Mouse (Mus musculus) neural tube, embryonic 14.5 days (tissue): ENCODE measurements around the gene Polr2l. TPM values are rescaled to one million over a fixed set of nuclear protein-coding genes. Genes with fewer than 3 reads are reported as not detected.

Experiments
- ATAC-seq: fragments of 200-750 bp; cut with Nextera tagmentation; 2 replicates; pipeline ENCODE4 v1.8.0; 2017; ENCODE audit warnings: low read depth, mild to moderate bottlenecking, moderate TSS enrichment, moderate library complexity
- H3K27ac ChIP-seq: fragments of 300-500 bp; sonication (generic); 2 replicates; pipeline ENCODE4 v1.5.1; 2014; ENCODE audit warnings: low read depth, mild to moderate bottlenecking, control low read depth, low read length, moderate library complexity, mixed read lengths
- H3K27me3 ChIP-seq: fragments of 300-500 bp; sonication (generic); 2 replicates; pipeline ENCODE4 v1.6.1; 2014; ENCODE audit warnings: low read length; ENCODE audit not compliant: control insufficient read depth, insufficient read depth
- H3K36me3 ChIP-seq: fragments of 300-500 bp; sonication (generic); 2 replicates; pipeline ENCODE4 v1.6.1; 2014; ENCODE audit warnings: low read length, mixed read lengths; ENCODE audit not compliant: control insufficient read depth, insufficient read depth
- H3K4me1 ChIP-seq: fragments of 300-500 bp; sonication (generic); 2 replicates; pipeline ENCODE4 v1.6.1; 2014; ENCODE audit warnings: low read length; ENCODE audit not compliant: control insufficient read depth, insufficient read depth
- H3K4me2 ChIP-seq: fragments of 300-500 bp; sonication (generic); 2 replicates; pipeline ENCODE4 v1.6.1; 2014; ENCODE audit warnings: mild to moderate bottlenecking, low read depth, low read length, control low read depth
- H3K4me3 ChIP-seq: fragments of 300-500 bp; sonication (generic); 2 replicates; pipeline ENCODE4 v1.5.1; 2014; ENCODE audit warnings: low read depth, low read length, control low read depth, mixed read lengths
- H3K9ac ChIP-seq: fragments of 300-500 bp; sonication (generic); replicated peaks from 2 replicates; pipeline ENCODE4 v1.6.1; 2014; ENCODE audit warnings: low read depth, mild to moderate bottlenecking, control low read depth, low read length, mixed read lengths
- H3K9me3 ChIP-seq: fragments of 300-500 bp; sonication (generic); 2 replicates; pipeline ENCODE4 v1.6.1; 2016; ENCODE audit warnings: low read length; ENCODE audit not compliant: control insufficient read depth
- WGBS: fragments of 180-500 bp; shearing (Covaris S2); extraction: QIAGEN DNeasy Blood & Tissue Kit; methylation state at CpG from one replicate; pipeline ENCODE4 v1.1.7; 2014; 5-methylcytosine and 5-hydroxymethylcytosine counted together
- polyA plus RNA-seq: library from polyadenylated mRNA; unstranded; fragments of >200 nt; fragmentation: Nextera tagmentation; extraction: Ambion mirVana; gene quantifications from 2 replicates; pipeline ENCODE4 v1.2.1, GENCODE M21; 2014

Gene Polr2l
- polyA plus RNA-seq, 1 experiment from 2014 or later: 87.3 TPM

DNA sequence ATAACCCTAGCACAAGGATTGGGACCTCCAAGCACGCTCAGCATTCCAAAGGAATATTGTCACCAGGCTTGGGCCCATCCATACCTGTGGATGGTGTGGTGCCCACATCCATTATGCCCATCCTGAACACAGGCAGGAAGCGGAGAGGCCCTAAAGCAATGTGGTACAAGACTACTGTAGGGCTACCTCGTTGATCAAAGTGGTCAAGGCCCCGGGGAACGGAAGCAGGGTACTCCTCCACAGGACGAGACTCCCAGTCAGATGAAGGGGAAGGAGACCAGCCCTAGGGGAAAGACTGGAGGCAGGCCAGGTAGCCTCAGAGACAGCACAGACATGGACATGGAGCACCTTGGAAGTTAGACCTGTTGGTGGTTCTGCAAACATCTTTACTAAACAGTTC lies 2.2 kb downstream of the Polr2l start:
- Histone ChIP-seq H3K4me1 (peaks cover 33% of the 10 kb centered on the region), H3K9ac (no peak overlapping the region), H3K36me3 (peaks cover 17% of the 10 kb centered on the region), H3K27ac (no peak overlapping the region), H3K4me3 (no peak overlapping the region), H3K9me3 (no peaks in the 10 kb centered on the region), H3K27me3 (no peaks in the 10 kb centered on the region), H3K4me2 (no peak overlapping the region)
- no peak for ATAC-seq
- 95% methylated on average over 6 of the region's 6 CpGs for WGBS

DNA sequence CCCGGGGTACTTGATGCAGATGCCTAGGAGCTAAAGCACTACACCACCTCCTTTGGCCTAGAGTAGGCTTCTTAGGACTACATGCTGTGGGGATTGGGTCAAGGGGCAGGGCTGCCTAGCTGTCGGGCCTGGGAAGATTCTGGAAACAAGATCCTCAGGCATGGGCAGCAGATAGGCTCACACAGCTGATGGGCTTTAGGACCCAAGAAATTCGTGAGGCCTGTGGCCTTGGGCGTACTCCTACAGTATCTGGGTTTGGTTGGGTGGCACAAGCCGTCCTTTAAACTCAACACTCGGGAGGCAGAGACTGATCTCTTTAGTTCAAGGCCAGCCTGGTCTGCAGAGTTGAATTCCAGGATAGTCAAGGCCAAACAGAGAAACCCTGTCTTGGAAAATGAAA lies 2.7 kb downstream of the Polr2l start:
- WGBS: 87% methylated on average over 6 of the region's 6 CpGs
- no peaks in the 10 kb centered on the region for H3K9me3 ChIP-seq
- no peak overlapping the region for H3K27ac ChIP-seq
- H3K36me3 ChIP-seq: peaks cover 17% of the 10 kb centered on the region
- H3K4me1 ChIP-seq: peaks cover 33% of the 10 kb centered on the region
- no peak for ATAC-seq
- no peak overlapping the region for H3K4me2 ChIP-seq
- no peak overlapping the region for H3K4me3 ChIP-seq
- H3K27me3 ChIP-seq: no peaks in the 10 kb centered on the region
- no peak overlapping the region for H3K9ac ChIP-seq

DNA sequence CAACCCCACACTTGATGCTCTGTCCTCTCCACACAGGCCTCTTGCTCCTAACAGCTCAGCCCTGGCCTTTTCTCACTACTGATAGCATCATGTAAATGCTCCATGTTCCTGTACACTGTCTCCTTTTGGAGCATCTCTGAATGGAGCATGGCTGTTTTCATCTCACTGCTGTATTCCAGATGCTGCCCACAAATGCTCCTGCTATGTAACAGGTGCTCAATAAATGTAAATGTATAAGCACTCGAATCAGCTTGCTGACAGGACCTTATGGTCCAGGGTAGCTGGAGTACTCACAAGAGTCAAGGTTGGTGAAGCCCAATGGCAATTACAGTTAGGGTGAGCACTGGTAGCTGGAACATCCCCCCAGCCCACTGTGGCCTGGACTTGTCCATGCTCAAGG lies 3.7 kb downstream of the Polr2l start:
- WGBS: 88% methylated on average over 1 of the region's 1 CpGs
- no peaks in the 10 kb centered on the region for H3K27me3 ChIP-seq
- H3K4me1 ChIP-seq: peaks cover 36% of the 10 kb centered on the region
- H3K4me2 ChIP-seq: no peak overlapping the region
- H3K36me3 ChIP-seq: peaks cover 17% of the 10 kb centered on the region
- H3K4me3 ChIP-seq: no peak overlapping the region
- H3K27ac ChIP-seq: no peak overlapping the region
- no peak overlapping the region for H3K9ac ChIP-seq
- no peaks in the 10 kb centered on the region for H3K9me3 ChIP-seq
- no peak for ATAC-seq

DNA sequence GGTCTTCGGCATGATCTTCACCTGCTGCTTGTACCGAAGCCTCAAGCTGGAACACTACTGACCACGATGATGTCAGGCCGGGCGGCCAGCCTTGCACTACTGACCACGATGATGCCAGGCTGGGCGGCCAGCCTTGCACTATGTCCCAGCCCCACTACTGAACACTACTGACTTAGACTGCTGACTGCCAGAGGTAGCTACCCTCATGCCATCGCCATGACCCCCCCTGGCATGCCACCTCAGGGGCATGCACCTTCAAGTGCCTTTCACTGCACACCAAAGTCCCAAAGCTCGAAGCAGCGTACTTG lies 4.3 kb downstream of the Polr2l start:
- Histone ChIP-seq H3K4me3 (no peak overlapping the region), H3K27ac (no peak overlapping the region), H3K4me1 (peaks cover 29% of the 10 kb centered on the region), H3K27me3 (peaks cover 2% of the 10 kb centered on the region; the same call in 1 of the 2 replicates), H3K9me3 (no peaks in the 10 kb centered on the region), H3K4me2 (no peak overlapping the region), H3K36me3 (peaks cover 17% of the 10 kb centered on the region), H3K9ac (no peak overlapping the region)
- no peak for ATAC-seq
- WGBS: 98% methylated on average over 10 of the region's 10 CpGs

DNA sequence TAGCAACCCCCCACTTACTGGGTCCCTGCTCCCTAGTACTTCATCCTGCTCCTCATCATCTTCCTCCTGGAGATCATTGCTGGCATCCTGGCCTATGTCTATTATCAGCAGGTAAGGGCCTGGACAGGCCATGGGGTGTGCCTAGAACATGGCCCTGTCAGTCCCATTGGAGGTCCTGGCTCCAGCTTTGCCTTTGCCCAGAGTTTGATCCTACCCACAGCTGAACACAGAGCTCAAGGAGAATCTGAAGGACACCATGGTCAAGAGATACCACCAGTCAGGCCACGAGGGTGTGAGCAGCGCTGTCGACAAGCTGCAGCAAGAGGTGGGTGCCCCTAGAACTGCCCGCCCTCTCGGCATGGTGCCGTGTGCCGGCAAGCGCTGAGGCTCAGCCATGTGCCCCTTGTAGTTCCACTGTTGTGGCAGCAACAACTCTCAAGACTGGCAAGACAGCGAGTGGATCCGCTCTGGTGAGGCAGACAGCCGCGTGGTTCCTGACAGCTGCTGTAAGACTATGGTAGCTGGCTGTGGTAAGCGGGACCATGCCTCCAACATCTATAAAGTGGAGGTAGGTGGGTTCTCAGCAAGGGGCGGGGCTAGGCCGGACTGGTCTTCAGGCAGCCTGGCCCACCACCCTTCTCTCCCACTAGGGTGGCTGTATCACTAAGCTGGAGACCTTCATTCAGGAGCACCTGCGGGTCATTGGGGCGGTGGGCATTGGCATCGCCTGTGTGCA lies 4.9 kb downstream of the Polr2l start:
- peaks cover 29% of the 10 kb centered on the region for H3K4me1 ChIP-seq

DNA sequence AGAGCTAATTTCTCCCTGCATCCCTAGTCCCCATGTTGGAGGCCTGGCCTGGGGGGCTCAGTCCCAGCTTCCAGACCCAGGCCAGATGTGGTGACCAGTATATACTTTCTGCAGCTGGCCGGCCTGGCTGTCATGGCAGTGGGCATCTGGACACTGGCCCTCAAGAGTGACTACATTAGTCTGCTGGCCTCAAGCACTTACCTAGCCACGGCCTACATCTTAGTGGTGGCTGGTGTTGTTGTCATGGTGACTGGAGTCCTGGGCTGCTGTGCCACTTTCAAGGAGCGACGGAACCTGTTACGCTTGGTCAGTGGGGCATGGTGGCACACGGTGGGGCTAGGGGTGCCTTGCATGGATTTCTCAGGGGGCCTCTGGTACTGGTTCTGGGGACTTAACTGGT lies 5.6 kb downstream of the Polr2l start:
- H3K36me3 ChIP-seq: peaks cover 17% of the 10 kb centered on the region
- H3K9me3 ChIP-seq: no peaks in the 10 kb centered on the region
- peak overlapping the region; percentile 69; the same call in 1 of the 2 replicates for H3K27ac ChIP-seq
- no peak for ATAC-seq
- H3K9ac ChIP-seq: peak overlapping the region; percentile 37
- peaks cover 30% of the 10 kb centered on the region for H3K4me1 ChIP-seq
- peak overlapping the region; percentile 59; the same call in 1 of the 2 replicates for H3K4me3 ChIP-seq
- peaks cover 13% of the 10 kb centered on the region for H3K27me3 ChIP-seq
- H3K4me2 ChIP-seq: peak overlapping the region; percentile 60
- WGBS: 68% methylated on average over 6 of the region's 6 CpGs

More for the DNA sequence above, 4.9 kb downstream of the Polr2l start:
- H3K27me3 ChIP-seq: peaks cover 6% of the 10 kb centered on the region; the same call in 1 of the 2 replicates
- H3K4me2 ChIP-seq: peak overlapping the region; percentile 60; the same call in 1 of the 2 replicates
- no peak overlapping the region for H3K27ac ChIP-seq
- peaks cover 17% of the 10 kb centered on the region for H3K36me3 ChIP-seq
- H3K9me3 ChIP-seq: no peaks in the 10 kb centered on the region
- no peak for ATAC-seq
- 94% methylated on average over 18 of the region's 18 CpGs for WGBS
- no peak overlapping the region for H3K4me3 ChIP-seq
- H3K9ac ChIP-seq: no peak overlapping the region

DNA sequence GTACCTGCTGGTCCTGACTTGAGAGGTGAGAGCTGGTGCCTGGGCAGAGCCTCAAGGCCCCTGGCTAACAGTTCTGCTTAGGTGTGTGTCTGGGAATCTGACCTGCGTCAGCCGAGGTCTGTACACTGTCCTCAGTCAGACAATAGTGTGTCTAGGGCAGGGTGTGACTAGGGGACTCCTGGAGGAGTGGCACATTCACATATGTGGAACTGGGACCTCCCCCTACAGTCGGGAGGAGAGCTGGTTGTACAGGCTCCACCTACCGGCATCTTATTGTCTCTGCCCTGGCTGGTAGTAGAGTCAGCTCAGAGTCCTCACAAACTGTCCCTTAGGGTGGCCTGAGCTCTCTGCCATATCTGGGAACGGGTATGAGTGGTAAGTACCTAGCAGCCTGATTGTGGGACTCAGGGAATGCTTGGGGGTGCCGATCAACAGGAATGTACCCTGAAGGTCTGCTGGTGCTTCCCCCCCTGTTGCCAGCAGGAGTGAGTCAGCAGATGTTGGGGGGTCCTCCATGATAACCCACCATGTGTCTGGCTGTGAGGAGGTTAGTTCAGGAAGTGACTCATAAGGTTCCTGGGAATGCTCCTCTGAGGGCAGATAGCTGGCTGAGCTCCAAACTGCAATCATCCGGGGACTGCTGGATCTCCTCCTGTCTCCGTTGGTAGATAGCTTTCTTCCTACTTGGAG lies 6.3 kb downstream of the Polr2l start:
- ATAC-seq: peak; percentile 81
- Histone ChIP-seq H3K4me3 (peak overlapping the region; percentile 59), H3K27ac (peak overlapping the region; percentile 81), H3K4me1 (peaks cover 23% of the 10 kb centered on the region), H3K27me3 (peaks cover 20% of the 10 kb centered on the region), H3K36me3 (peaks cover 17% of the 10 kb centered on the region), H3K9ac (peak overlapping the region; percentile 84), H3K9me3 (no peaks in the 10 kb centered on the region), H3K4me2 (peak overlapping the region; percentile 60)
- WGBS: 11% methylated on average over 8 of the region's 8 CpGs

DNA sequence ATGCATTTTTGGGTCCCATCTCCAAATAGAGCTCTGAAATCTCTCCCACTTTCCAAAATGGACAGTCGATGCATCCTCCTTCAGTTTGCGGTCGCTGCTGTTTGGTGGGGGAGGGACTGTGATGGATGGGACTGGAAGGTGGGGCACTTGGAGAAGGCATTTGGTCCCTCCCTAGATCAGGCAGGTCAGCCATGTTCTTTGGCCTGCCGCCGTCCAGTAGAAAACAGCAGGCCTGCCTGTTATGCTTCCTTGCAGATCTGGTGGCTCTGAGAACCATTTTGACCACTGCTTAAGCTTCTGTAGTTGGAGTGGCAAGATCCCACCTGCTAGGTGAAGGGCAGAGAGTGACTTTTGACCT lies 6.8 kb downstream of the Polr2l start:
- peak overlapping the region; percentile 59 for H3K4me3 ChIP-seq
- WGBS: 15% methylated on average over 5 of the region's 5 CpGs
- ATAC-seq: no peak
- no peaks in the 10 kb centered on the region for H3K9me3 ChIP-seq
- peaks cover 25% of the 10 kb centered on the region for H3K27me3 ChIP-seq
- H3K36me3 ChIP-seq: peaks cover 17% of the 10 kb centered on the region
- H3K9ac ChIP-seq: peak overlapping the region; percentile 84
- H3K4me1 ChIP-seq: peaks cover 20% of the 10 kb centered on the region
- peak overlapping the region; percentile 60 for H3K4me2 ChIP-seq
- peak overlapping the region; percentile 81 for H3K27ac ChIP-seq
